Mouse (Mus musculus) hindbrain, embryonic 11.5 days (tissue): ENCODE measurements around the gene Fcgr3. TPM values are rescaled to one million over a fixed set of nuclear protein-coding genes. Genes with fewer than 3 reads are reported as not detected.

Source experiments
- ATAC-seq: fragments of 200-750 bp; cut with Nextera tagmentation; 2 replicates; pipeline ENCODE4 v1.8.0; 2017; ENCODE audit warnings: mild to moderate bottlenecking, moderate TSS enrichment, moderate library complexity; ENCODE audit not compliant: low FRiP score
- DNase-seq: peaks from one replicate; pipeline ENCODE4 v3.0.0-alpha.2; 2015; ENCODE audit warnings: low spot score
- H3K27ac ChIP-seq: fragments of 300-500 bp; sonication (generic); 2 replicates; pipeline ENCODE4 v1.5.1; 2014; ENCODE audit warnings: mild to moderate bottlenecking, low read depth, low read length
- H3K27me3 ChIP-seq: fragments of 300-500 bp; sonication (generic); 2 replicates; pipeline ENCODE4 v1.6.1; 2014; ENCODE audit warnings: mild to moderate bottlenecking, low read length, moderate library complexity, mixed read lengths; ENCODE audit not compliant: control insufficient read depth, insufficient read depth
- H3K36me3 ChIP-seq: fragments of 300-500 bp; sonication (generic); 2 replicates; pipeline ENCODE4 v1.6.1; 2014; ENCODE audit warnings: mild to moderate bottlenecking, low read length, moderate library complexity, mixed read lengths; ENCODE audit not compliant: control insufficient read depth, insufficient read depth
- H3K4me1 ChIP-seq: fragments of 300-500 bp; sonication (generic); replicated peaks from 2 replicates; pipeline ENCODE4 v1.6.1; 2014; ENCODE audit warnings: low read length, mixed read lengths; ENCODE audit not compliant: control insufficient read depth, insufficient read depth
- H3K4me2 ChIP-seq: fragments of 300-500 bp; sonication (generic); replicated peaks from 2 replicates; pipeline ENCODE4 v1.6.1; 2014; ENCODE audit warnings: mild to moderate bottlenecking, low read depth, low read length
- H3K4me3 ChIP-seq: fragments of 300-500 bp; sonication (generic); 2 replicates; pipeline ENCODE4 v1.5.1; 2014; ENCODE audit warnings: low read depth, low read length
- H3K9ac ChIP-seq: fragments of 300-500 bp; sonication (generic); 2 replicates; pipeline ENCODE4 v1.6.1; 2014; ENCODE audit warnings: low read depth, low read length
- H3K9me3 ChIP-seq: fragments of 300-500 bp; sonication (generic); 2 replicates; pipeline ENCODE4 v1.6.1; 2016; ENCODE audit warnings: low read length; ENCODE audit not compliant: control insufficient read depth
- WGBS: fragments of 180-500 bp; shearing (Covaris S2); extraction: QIAGEN DNeasy Blood & Tissue Kit; methylation state at CpG from one replicate; pipeline ENCODE4 v1.1.7; 2014; 5-methylcytosine and 5-hydroxymethylcytosine counted together
- polyA plus RNA-seq: library from polyadenylated mRNA; unstranded; fragments of >200 nt; fragmentation: Nextera tagmentation; extraction: Ambion mirVana; gene quantifications from 2 replicates; pipeline ENCODE4 v1.2.1, GENCODE M21; 2014

Gene Fcgr3
- polyA plus RNA-seq, 1 experiment from 2014 or later = 9.6 TPM

- H3K4me1 ChIP-seq = no peaks in the 10 kb centered on the region
Measured at GRCm38 (mm10) chr1:171019311-171019950, 45.3 kb downstream of the Fcgr3 start.

GRCm38 (mm10) chr1:171018737-171019136, 46.0 kb downstream of the Fcgr3 start, which contains the start of gene Fcgr4:
TSS of gene Fcgr4 (plus strand) at chr1:171018920.
- Histone ChIP-seq H3K36me3 (no peaks in the 10 kb centered on the region), H3K4me1 (no peaks in the 10 kb centered on the region), H3K27me3 (no peaks in the 10 kb centered on the region), H3K27ac (no peak within 1 kb of the TSS), H3K4me2 (no peak within 1 kb of the TSS), H3K9ac (no peak within 1 kb of the TSS), H3K4me3 (no peak within 1 kb of the TSS), H3K9me3 (no peaks in the 10 kb centered on the region)
- 83% methylated on average over 2 of the region's 2 CpGs for WGBS
- no peak for DNase-seq
- no peak for ATAC-seq

More at GRCm38 (mm10) chr1:171019311-171019950, 45.3 kb downstream of the Fcgr3 start:
- Histone ChIP-seq H3K4me3 (no peak overlapping the region), H3K9ac (no peak overlapping the region), H3K9me3 (no peaks in the 10 kb centered on the region), H3K27me3 (no peaks in the 10 kb centered on the region), H3K4me2 (no peak overlapping the region), H3K36me3 (no peaks in the 10 kb centered on the region), H3K27ac (no peak overlapping the region)
- DNase-seq (no peak), ATAC-seq (no peak)
- 76% methylated on average over 7 of the region's 7 CpGs for WGBS

GRCm38 (mm10) chr1:171017468-171018158, 47.1 kb downstream of the Fcgr3 start:
- ATAC-seq (no peak), DNase-seq (no peak)
- no peaks in the 10 kb centered on the region for H3K9me3 ChIP-seq
- no peak overlapping the region for H3K27ac ChIP-seq
- no peaks in the 10 kb centered on the region for H3K27me3 ChIP-seq
- H3K36me3 ChIP-seq = no peaks in the 10 kb centered on the region
- no peak overlapping the region for H3K4me2 ChIP-seq
- no peak overlapping the region for H3K9ac ChIP-seq
- 53% methylated on average over 6 of the region's 6 CpGs for WGBS
- no peaks in the 10 kb centered on the region for H3K4me1 ChIP-seq
- no peak overlapping the region for H3K4me3 ChIP-seq

- no peaks in the 10 kb centered on the region for H3K27me3 ChIP-seq
- no peaks in the 10 kb centered on the region for H3K4me1 ChIP-seq
- H3K9me3 ChIP-seq = no peaks in the 10 kb centered on the region
- H3K27ac ChIP-seq = no peak overlapping the region
- H3K36me3 ChIP-seq = no peaks in the 10 kb centered on the region
- no peak overlapping the region for H3K9ac ChIP-seq
- H3K4me2 ChIP-seq = no peak overlapping the region
- DNase-seq = no peak
- 84% methylated on average over 6 of the region's 6 CpGs for WGBS
- no peak overlapping the region for H3K4me3 ChIP-seq
- no peak for ATAC-seq
Measured at GRCm38 (mm10) chr1:171016676-171017356, 47.9 kb downstream of the Fcgr3 start.

- 78% methylated on average over 4 of the region's 4 CpGs for WGBS
- Histone ChIP-seq H3K4me2 (no peak overlapping the region), H3K9me3 (no peaks in the 10 kb centered on the region), H3K4me3 (no peak overlapping the region), H3K9ac (no peak overlapping the region), H3K36me3 (no peaks in the 10 kb centered on the region), H3K27me3 (no peaks in the 10 kb centered on the region), H3K27ac (no peak overlapping the region), H3K4me1 (no peaks in the 10 kb centered on the region)
- ATAC-seq = no peak
- no peak for DNase-seq
Measured at GRCm38 (mm10) chr1:171011733-171012132, 53.0 kb downstream of the Fcgr3 start.

GRCm38 (mm10) chr1:171006905-171007304, 57.8 kb downstream of the Fcgr3 start:
- ATAC-seq (no peak), DNase-seq (no peak)
- Histone ChIP-seq H3K4me2 (no peak overlapping the region), H3K27ac (no peak overlapping the region), H3K36me3 (no peaks in the 10 kb centered on the region), H3K4me1 (no peaks in the 10 kb centered on the region), H3K9me3 (no peaks in the 10 kb centered on the region), H3K27me3 (no peaks in the 10 kb centered on the region), H3K4me3 (no peak overlapping the region), H3K9ac (no peak overlapping the region)
- WGBS = 96% methylated on average over 2 of the region's 2 CpGs

GRCm38 (mm10) chr1:171006335-171006734, 58.4 kb downstream of the Fcgr3 start:
- no peak overlapping the region for H3K4me2 ChIP-seq
- H3K27me3 ChIP-seq = no peaks in the 10 kb centered on the region
- H3K36me3 ChIP-seq = no peaks in the 10 kb centered on the region
- DNase-seq (no peak), ATAC-seq (no peak)
- H3K9ac ChIP-seq = no peak overlapping the region
- H3K9me3 ChIP-seq = no peaks in the 10 kb centered on the region
- no peaks in the 10 kb centered on the region for H3K4me1 ChIP-seq
- H3K27ac ChIP-seq = no peak overlapping the region
- H3K4me3 ChIP-seq = no peak overlapping the region
- 91% methylated on average over 4 of the region's 4 CpGs for WGBS

GRCm38 (mm10) chr1:171005586-171005985, 59.1 kb downstream of the Fcgr3 start:
- Histone ChIP-seq H3K4me1 (no peaks in the 10 kb centered on the region), H3K9me3 (no peaks in the 10 kb centered on the region), H3K9ac (no peak overlapping the region), H3K4me2 (no peak overlapping the region), H3K4me3 (no peak overlapping the region), H3K27me3 (no peaks in the 10 kb centered on the region), H3K36me3 (no peaks in the 10 kb centered on the region), H3K27ac (no peak overlapping the region)
- no peak for DNase-seq
- no peak for ATAC-seq
